Mouse (Mus musculus): ENCODE results near the gene Schip1.

Gene Schip1

DNA sequence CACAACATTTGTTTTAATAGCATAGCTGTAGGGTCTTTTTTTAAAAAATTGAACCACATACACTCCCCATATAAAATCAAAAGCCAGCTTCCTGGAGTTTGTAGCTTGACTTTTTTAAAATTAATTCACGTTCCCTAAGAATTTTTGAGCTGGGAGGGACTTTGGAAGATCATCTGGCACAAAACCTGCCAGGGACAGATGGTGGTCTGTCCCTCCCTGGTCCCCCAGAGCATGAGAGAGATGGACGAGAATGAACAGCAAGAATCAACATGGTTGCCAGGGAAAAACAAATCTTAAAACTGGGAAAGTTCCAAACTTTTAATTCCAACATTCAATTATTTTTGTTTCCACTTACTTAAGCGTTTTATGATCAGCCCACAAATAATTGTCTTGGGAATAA lies 334.1 kb downstream of the Schip1 start:
- DNase-seq, result no peak

GRCm38 (mm10) chr3:68400121-68400520 lies 335.5 kb downstream of the Schip1 start:
- no peak for DNase-seq

DNA sequence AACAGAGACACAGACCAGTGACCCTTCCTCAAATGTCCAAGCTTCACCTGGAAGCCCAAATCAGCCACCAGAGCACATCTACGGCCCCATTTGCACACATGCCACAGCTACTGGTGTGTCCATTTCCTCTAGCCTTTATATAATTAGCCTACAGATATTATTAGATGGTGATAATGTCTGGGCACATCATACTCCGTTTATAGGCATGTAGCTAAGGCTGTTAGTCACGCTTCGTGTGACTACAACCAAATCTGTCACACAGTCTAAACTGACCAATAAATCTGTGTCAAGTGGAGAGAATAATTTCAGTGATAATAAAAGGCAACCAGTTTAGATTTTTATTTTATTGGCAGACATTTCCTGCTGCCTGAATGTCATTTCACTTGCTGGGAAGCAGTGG lies 338.7 kb downstream of the Schip1 start:
- DNase-seq, result no peak

GRCm38 (mm10) chr3:68403783-68404217 lies 339.2 kb downstream of the Schip1 start:
- DNase-seq, result no peak

DNA sequence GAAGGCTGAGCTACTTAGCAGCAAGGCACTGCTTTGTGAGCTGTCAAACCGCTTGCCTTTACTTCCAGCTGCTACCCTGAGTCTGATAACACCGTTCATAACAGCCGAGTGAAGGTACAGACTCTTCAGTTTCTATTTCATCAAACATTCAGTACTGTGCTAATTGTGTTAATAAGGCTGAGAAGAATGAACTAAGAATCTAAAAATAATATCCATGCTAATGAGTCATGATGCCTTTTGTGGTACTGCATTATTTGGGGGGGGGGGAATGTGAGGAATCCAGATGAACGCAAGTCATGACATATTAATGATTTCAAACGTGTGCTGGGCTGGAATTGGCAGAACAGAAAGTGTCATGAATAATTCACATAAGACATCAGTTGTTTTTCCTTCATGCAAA lies 341.1 kb downstream of the Schip1 start:
- no peak for DNase-seq

GRCm38 (mm10) chr3:68412262-68412661 lies 347.7 kb downstream of the Schip1 start:
- DNase-seq, result no peak

DNA sequence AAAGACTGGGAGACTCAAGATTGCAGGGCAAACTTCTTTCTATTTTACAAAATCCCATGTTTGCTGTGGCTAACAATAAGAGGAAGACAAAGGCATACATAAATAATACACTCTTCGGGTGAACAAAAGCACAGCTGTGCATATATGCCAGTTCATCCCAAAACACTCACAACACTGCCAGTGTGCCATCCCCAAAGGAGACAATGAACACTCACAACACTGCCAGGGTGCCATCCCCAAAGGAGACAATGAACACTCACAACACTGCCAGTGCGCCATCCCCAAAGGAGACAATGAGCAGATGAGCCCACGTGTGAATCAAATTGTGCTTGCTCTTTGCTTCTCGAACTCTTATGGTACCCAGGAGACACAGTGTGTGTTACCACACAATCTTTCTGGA lies 355.2 kb downstream of the Schip1 start:
- no peak for DNase-seq

- DNase-seq, result no peak
These were observed 356.3 kb downstream of the Schip1 start for GRCm38 (mm10) chr3:68420927-68421326.

DNA sequence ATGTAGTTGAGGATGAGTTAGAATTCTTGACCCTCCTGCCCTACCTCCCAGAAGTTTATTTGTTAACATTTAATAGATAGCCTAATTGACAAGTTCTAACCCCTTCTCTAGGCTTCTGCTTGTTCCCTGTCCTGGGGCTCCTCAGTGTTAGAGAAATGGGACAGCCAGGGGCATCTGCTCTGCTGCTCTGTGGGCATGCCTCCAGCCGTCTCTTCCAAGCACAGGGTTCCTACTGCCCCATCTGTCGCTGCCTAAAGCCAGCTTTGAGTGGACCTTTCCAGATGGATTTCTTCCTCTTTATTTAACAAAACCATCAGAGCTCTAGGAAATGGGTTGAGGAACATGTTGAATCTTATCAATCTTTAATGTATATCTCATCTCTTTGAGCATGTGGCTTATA lies 357.2 kb downstream of the Schip1 start:
- no peak for DNase-seq

DNA sequence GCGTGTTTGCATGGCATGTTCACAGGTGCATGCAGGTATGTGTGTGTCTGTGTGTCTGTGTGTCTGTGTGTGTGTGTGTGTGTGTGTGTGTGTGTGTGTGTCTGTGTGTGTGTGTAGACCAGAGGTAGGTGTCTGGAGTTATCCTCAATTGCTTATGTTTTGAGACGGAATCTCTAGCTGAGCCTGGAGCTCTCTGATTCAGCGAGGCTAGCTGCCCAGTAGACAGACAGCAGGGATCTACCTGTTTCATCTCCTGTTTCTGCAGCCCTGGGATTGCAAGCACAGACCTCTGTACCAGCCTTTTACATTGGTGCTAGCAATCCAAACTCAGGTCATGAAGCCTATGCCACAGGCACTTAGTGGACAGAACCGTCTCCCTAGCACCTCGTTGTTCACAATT lies 363.5 kb downstream of the Schip1 start:
- no peak for DNase-seq

- DNase-seq, result no peak
These were observed 369.8 kb downstream of the Schip1 start for GRCm38 (mm10) chr3:68434435-68434834.

DNA sequence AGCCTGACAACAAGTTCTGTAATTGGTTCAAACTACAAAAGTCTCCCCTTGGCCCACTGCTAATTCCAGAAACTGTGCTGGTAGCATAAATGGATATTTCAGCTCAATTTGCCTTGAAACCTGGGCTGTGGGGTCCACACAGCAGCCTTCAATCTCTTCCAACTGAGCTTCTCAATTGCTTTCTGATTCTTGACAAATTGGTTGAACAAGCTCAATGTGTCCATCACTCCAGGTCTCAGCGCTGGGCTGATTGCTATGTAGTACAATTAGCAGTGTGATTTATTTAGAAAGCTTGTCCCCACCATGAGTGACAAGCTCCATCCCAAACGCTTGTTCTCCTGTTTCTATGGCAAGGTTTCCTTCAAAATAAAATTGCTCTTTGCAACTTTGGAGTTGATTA lies 370.3 kb downstream of the Schip1 start:
- DNase-seq, result no peak

DNA sequence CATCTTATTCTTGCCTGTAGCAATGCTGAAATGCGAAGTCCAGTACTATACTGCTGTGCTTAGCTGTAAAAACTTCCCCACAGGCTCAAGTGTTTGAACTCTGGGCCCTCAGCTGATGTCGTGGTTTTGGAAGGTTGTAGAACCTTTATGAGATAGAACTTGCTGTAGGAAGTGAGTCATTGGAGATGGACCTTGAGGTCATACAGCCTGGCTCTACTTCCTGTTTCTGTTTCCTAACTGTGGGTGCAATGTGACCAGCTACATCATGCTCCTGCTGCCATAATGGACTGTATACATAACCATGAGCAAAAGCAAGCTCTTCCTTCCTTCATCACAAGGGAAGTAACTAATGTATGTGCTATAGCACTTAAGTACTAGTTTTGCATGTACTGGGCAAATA lies 383.9 kb downstream of the Schip1 start:
- no peak for DNase-seq

DNA sequence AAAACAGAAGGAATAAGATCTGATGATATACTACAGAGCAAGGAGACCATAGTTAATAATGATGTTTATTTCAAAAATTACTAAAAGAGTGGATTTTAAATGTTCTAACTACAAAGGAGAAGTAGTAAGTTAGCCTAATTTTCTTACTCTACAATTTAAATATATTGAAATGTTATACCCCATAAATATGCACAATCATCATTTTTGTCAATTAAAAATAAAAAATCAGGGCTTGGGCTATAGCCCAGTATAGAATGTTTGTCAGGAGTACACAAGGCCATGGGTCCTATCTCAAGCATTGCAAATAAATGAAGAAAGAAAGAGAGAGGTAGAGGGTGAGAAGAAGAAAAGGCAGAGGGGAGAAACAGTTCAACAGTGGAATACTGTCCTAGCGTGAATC lies 387.0 kb downstream of the Schip1 start:
- no peak for DNase-seq

GRCm38 (mm10) chr3:68453266-68453665 lies 388.7 kb downstream of the Schip1 start:
- no peak for DNase-seq

- no peak for DNase-seq
These were observed 389.3 kb downstream of the Schip1 start for GRCm38 (mm10) chr3:68453719-68454455.

GRCm38 (mm10) chr3:68466643-68467042 lies 402.0 kb downstream of the Schip1 start:
- no peak for DNase-seq

DNA sequence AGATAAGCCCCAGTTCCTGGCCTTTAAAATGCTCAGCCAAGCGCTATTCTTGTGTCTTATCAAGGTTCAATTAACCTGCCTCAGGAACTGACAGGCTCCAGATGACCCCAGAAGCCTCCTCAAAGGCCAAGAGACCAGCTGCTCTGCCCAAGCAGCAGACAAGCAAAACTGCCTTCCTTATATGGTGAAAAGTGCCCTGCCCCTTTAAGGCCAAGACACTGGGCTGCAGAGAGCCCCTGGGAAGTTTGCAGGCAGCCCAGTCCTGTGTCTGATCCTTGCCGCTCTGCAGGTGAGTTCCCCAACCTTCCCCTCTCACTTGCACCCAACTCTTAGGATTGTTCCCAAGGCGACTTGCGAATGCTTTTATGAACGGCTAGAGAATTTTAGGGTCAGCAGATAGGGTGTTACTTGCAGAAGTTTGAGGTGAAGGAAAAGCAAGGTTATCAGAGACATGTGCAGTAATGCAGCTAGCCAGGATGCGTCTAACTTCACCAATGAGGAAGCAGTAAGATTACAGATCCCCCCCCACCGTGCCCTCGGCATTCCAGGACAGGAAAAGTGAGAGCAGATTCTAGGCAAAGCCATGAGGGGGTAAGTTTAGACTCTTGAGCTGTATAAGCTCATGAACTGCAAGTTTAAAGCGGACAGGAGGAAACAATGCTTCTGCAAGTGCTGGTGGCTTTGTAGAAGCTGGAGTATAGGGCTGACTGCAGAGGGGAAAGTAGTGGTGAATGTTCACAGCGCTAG lies 403.5 kb downstream of the Schip1 start:
- no peak for DNase-seq

DNA sequence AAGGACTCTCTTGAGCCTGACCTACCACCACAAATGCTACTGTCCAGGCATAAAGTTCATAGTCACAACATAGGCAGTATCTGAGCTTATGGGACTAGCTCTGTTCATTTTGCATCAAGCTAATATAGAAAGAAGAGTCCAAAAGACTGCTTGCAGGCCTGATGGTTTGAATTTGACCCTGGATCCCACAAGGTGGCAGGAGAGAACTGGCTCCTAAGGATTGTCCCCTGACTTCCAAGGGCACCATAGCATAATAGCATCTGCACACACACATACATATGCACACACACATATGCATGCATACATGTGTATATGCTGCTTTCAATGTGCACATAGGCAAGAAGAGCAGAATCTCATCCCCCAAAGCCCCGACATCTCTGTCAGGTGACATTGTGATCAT lies 405.0 kb downstream of the Schip1 start:
- DNase-seq, result no peak

GRCm38 (mm10) chr3:68470061-68470460 lies 405.5 kb downstream of the Schip1 start:
- DNase-seq, result no peak

- DNase-seq, result no peak
These were observed 406.0 kb downstream of the Schip1 start for GRCm38 (mm10) chr3:68470622-68471021.

- DNase-seq, result no peak
These were observed 411.7 kb downstream of the Schip1 start for GRCm38 (mm10) chr3:68476336-68476735.

- DNase-seq, result no peak
These were observed 412.9 kb downstream of the Schip1 start for GRCm38 (mm10) chr3:68477478-68477877.

DNA sequence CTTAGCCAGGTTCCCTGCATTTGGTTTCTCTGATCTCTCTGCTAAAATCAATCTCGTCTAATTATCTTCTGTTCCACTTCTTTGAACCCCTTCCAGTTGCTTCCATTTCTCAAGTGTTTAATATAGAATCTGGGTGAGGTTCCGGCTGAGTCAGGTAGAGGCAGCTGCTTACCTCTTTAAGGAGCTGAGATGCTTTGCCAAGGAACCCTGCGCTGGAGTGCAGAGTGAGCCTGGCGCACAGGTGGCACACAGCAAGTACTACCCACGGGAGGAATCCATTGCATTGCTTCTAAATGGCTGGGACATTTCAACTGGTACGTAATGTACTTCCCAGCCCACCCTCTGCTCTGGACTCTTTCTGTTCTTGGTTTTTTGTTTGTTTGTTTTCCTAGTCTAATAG lies 414.7 kb downstream of the Schip1 start:
- no peak for DNase-seq

GRCm38 (mm10) chr3:68483517-68483916 lies 418.9 kb downstream of the Schip1 start:
- DNase-seq, result no peak

All from thymus, adult 18-20 months (tissue).